Mouse (Mus musculus): ENCODE results near the gene Olfr1321.

The Olfr1321 gene

GRCm38 (mm10) chrX:49734959-49735358 lies at the start of gene Olfr1321:
Olfr1321 (minus strand) TSS chrX:49735059.
- DNase-seq, result no peak

- DNase-seq, result no peak
Observed at GRCm38 (mm10) chrX:49770828-49771227, 36.0 kb upstream of the Olfr1321 start.

- no peak for DNase-seq
Observed at GRCm38 (mm10) chrX:49745192-49745591, 10.3 kb upstream of the Olfr1321 start.

Data from kidney, postnatal 10 days (tissue).